17 mouse cellular contexts compared by ENCODE assay signal in the genomic region with DNA sequence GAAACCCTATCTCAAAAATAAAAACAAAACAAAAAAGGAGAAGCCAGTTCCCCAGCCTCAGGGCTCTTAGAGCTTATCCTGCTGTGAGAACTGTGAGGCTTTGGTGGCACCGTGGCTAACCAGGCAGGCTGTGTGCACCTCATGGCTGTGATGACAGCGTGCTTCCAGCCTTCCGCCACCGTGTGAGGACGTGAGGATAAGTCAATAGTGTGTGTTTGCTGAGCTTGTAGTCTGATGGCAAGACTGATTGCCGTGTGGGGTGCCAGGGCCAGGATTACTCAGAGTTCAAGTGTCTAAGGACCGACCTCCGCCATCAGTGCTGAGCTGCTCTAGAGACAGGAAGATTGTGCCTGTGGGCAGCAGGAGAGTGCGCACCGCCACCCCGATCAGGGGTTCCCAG. TPM values are rescaled to one million over a fixed set of nuclear protein-coding genes. Genes with fewer than 3 reads are reported as not detected.
A peak's percentile ranks its signal among the peaks of the same experiment; 100 is the strongest.
DNase-seq lines count a peak whose midpoint lies in the region; ATAC-seq lines count a peak whose summit lies in the region.
"Had no signal": no experiment of that assay in that cellular context is flagged by ENCODE, and none has a peak within 500 bp of the region (broad histone marks: within the 10 kb centered on the region; RNA-seq: fewer than 3 reads in every experiment).

No protein-coding gene starts in this region.

- peaks cover 14% of the 10 kb centered on the region for H3K36me3 ChIP-seq in heart, embryonic 13.5 days
- H3K36me3 ChIP-seq in liver, embryonic 13.5 days = peaks cover 31% of the 10 kb centered on the region
- H3K36me3 ChIP-seq in hindbrain, embryonic 12.5 days = 0 out of 2 replicates have a peak, but pooled peaks cover 5% of the 10 kb centered on the region
- H3K36me3 ChIP-seq: hindbrain, embryonic 13.5 days; lung, embryonic 15.5 days had no signal

- peaks cover 31% of the 10 kb centered on the region for H3K4me1 ChIP-seq in heart, embryonic 13.5 days
- H3K4me1 ChIP-seq in liver, embryonic 13.5 days (replicated peaks) = peaks cover 55% of the 10 kb centered on the region
- peaks cover 33% of the 10 kb centered on the region for H3K4me1 ChIP-seq in hindbrain, embryonic 12.5 days

- H3K4me2 ChIP-seq in heart, embryonic 13.5 days = no peak overlapping the region
- no peak overlapping the region for H3K4me2 ChIP-seq in liver, embryonic 13.5 days
- no peak overlapping the region for H3K4me2 ChIP-seq in hindbrain, embryonic 12.5 days (replicated peaks)
- H3K4me2 ChIP-seq: hindbrain, embryonic 13.5 days; lung, embryonic 15.5 days had no signal

- no peaks in the 10 kb centered on the region for H3K27me3 ChIP-seq in heart, embryonic 13.5 days (replicated peaks)
- no peaks in the 10 kb centered on the region for H3K27me3 ChIP-seq in liver, embryonic 13.5 days
- H3K27me3 ChIP-seq in hindbrain, embryonic 12.5 days = no peaks in the 10 kb centered on the region
- H3K27me3 ChIP-seq: hindbrain, embryonic 13.5 days; lung, embryonic 15.5 days had no signal

- no peak overlapping the region for H3K27ac ChIP-seq in heart, embryonic 13.5 days (replicated peaks)
- H3K27ac ChIP-seq in liver, embryonic 13.5 days = no peak overlapping the region
- no peak overlapping the region for H3K27ac ChIP-seq in hindbrain, embryonic 12.5 days
- H3K27ac ChIP-seq: hindbrain, embryonic 13.5 days; lung, embryonic 15.5 days had no signal

- H3K9ac ChIP-seq in heart, embryonic 13.5 days = 0 out of 2 replicates have a peak overlapping the region, but pooled peaks have one; percentile 37
- H3K9ac ChIP-seq in liver, embryonic 13.5 days = no peak overlapping the region
- H3K9ac ChIP-seq in hindbrain, embryonic 12.5 days = no peak overlapping the region
- H3K9ac ChIP-seq: hindbrain, embryonic 13.5 days; lung, embryonic 15.5 days had no signal

- H3K4me3 ChIP-seq in heart, embryonic 13.5 days = no peak overlapping the region
- no peak overlapping the region for H3K4me3 ChIP-seq in liver, embryonic 13.5 days (replicated peaks)
- H3K4me3 ChIP-seq in hindbrain, embryonic 12.5 days = no peak overlapping the region
- H3K4me3 ChIP-seq: hindbrain, embryonic 13.5 days; lung, embryonic 15.5 days had no signal

- 67% methylated on average over 11 of the region's 11 CpGs for WGBS in heart, embryonic 13.5 days
- 40% methylated on average over 11 of the region's 11 CpGs for WGBS in liver, embryonic 13.5 days (ENCODE audit: insufficient replicate concordance)
- WGBS in hindbrain, embryonic 12.5 days = 84% methylated on average over 11 of the region's 11 CpGs

- H3K9me3 ChIP-seq in heart, embryonic 13.5 days = no peaks in the 10 kb centered on the region
- no peaks in the 10 kb centered on the region for H3K9me3 ChIP-seq in liver, embryonic 13.5 days (replicated peaks)
- H3K9me3 ChIP-seq in hindbrain, embryonic 12.5 days (replicated peaks) = no peaks in the 10 kb centered on the region
- H3K9me3 ChIP-seq: hindbrain, embryonic 13.5 days; lung, embryonic 15.5 days had no signal

- DNase-seq in heart, adult 11 months = no peak
- peak; percentile 73 for DNase-seq in 416B (ENCODE audit: low read depth)
- DNase-seq in liver, embryonic 13.5 days = no peak
- DNase-seq in lung, postnatal 4 days = peak; percentile 37 to 73
- no peak for DNase-seq in spleen, postnatal 14 days (ENCODE audit: low spot score in 2 of 2)
- DNase-seq in layer of hippocampus, adult 8-10 months (ENCODE audit: low spot score in 2 of 2) = no peak
- DNase-seq: B cell, adult 2 months; cerebellum, adult 9-11 months; thymus, postnatal 4 days had no signal

- no peak for ATAC-seq in heart, embryonic 13.5 days (ENCODE audit: extremely low read depth, insufficient number of reproducible peaks, low FRiP score, low TSS enrichment)
- ATAC-seq in liver, embryonic 13.5 days (ENCODE audit: low read depth) = peak; percentile 27; the same call in 1 of the 2 replicates
- no peak for ATAC-seq in hindbrain, embryonic 12.5 days (ENCODE audit: low FRiP score)
- ATAC-seq: forebrain, embryonic 14.5 days; intestine, embryonic 16.5 days had no signal

RNA-seq across cellular contexts. Expression of a gene that starts 22.6 kb away (rescaled TPM):
- polyA plus RNA-seq in heart, embryonic 13.5 days (2015; fragmentation: Nextera tagmentation; extraction: Ambion mirVana) = 19.3 and 22.2 TPM in 2 replicates
- polyA plus RNA-seq in liver, embryonic 13.5 days (2015; fragmentation: Nextera tagmentation; extraction: Ambion mirVana) = 11.3 and 13.5 TPM in 2 replicates
- 24.7 and 28.3 TPM in 2 replicates for polyA plus RNA-seq in hindbrain, embryonic 12.5 days (2016; fragmentation: Nextera tagmentation; extraction: Ambion mirVana)
- 10 to 100 TPM; 31.8 to 42.1 (median 34.9) TPM for total RNA-seq in layer of hippocampus, adult 8-10 months (2022)

RNA-seq across cellular contexts. Expression of a gene that starts 37.6 kb away (rescaled TPM):
- polyA plus RNA-seq in heart, embryonic 13.5 days (2015; fragmentation: Nextera tagmentation; extraction: Ambion mirVana) = 389 and 419 TPM in 2 replicates
- 372 and 464 TPM in 2 replicates for polyA plus RNA-seq in liver, embryonic 13.5 days (2015; fragmentation: Nextera tagmentation; extraction: Ambion mirVana)
- 287 and 354 TPM in 2 replicates for polyA plus RNA-seq in hindbrain, embryonic 12.5 days (2016; fragmentation: Nextera tagmentation; extraction: Ambion mirVana)
- 100 to 1,000 TPM; 309 to 406 (median 361) TPM for total RNA-seq in layer of hippocampus, adult 8-10 months (2022)

RNA-seq across cellular contexts. Expression of a gene that starts 58.2 kb away (rescaled TPM):
- polyA plus RNA-seq in heart, embryonic 13.5 days (2015; fragmentation: Nextera tagmentation; extraction: Ambion mirVana) = 1.1 and 1.5 TPM in 2 replicates
- polyA plus RNA-seq in liver, embryonic 13.5 days (2015; fragmentation: Nextera tagmentation; extraction: Ambion mirVana) = 1.3 and 1.4 TPM in 2 replicates
- 1.7 and 2.4 TPM in 2 replicates for polyA plus RNA-seq in hindbrain, embryonic 12.5 days (2016; fragmentation: Nextera tagmentation; extraction: Ambion mirVana)
- total RNA-seq in layer of hippocampus, adult 8-10 months (2022) = 10 to 100 TPM; 24.5 to 27.5 (median 26.7) TPM

RNA-seq across cellular contexts. Expression of a gene that starts 59.9 kb away (rescaled TPM):
- 5.9 and 7.3 TPM in 2 replicates for polyA plus RNA-seq in heart, embryonic 13.5 days (2015; fragmentation: Nextera tagmentation; extraction: Ambion mirVana)
- 0.76 and 0.96 TPM in 2 replicates for polyA plus RNA-seq in liver, embryonic 13.5 days (2015; fragmentation: Nextera tagmentation; extraction: Ambion mirVana)
- polyA plus RNA-seq in hindbrain, embryonic 12.5 days (2016; fragmentation: Nextera tagmentation; extraction: Ambion mirVana) = 7.0 and 7.7 TPM in 2 replicates
- 1 to 10 TPM; 2.6 to 6.5 (median 4.6) TPM for total RNA-seq in layer of hippocampus, adult 8-10 months (2022)
- total RNA-seq: granulocyte monocyte progenitor cell, adult 5-6 weeks; monocyte, adult 5-6 weeks had no signal

Comparison
In these comparisons a context has a peak if more than half of its experiments do, and no peak if none do; other contexts are left out.
1. DNase-seq: peak in 416B (single experiment) and lung, postnatal 4 days (2 of 2); none in heart, adult 11 months (single experiment), liver, embryonic 13.5 days (single experiment), spleen, postnatal 14 days (0 of 2) and layer of hippocampus, adult 8-10 months (0 of 2).